In the genomic region with DNA sequence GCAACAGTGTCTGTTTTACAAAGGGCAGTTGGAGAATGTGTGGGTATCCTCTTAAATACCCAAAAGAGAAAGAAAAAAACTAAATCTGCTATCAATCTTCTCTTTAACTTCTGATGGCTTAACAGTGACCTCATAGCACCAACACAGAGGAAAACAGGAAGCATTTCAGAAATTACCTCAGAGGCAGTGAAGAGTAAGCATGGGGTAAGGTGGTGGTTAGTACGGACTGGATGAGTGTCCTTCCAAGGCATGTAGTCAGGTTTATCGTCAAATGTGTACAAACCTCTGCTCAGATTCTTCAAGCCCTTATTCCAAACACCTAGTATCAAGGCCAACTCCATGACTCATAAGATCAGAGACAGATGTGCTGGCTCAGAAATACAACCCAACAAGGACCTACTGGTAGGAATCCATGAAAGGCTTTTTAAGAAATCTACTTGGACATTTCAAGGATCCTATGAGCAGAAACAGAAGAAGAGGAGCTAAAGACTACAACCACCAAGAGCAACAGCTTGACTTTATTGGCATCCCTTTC, we compare ENCODE assay signal across 15 mouse cellular contexts.
"Had no signal": no experiment of that assay in that cellular context is flagged by ENCODE, and none has a peak within 500 bp of the region (broad histone marks: within the 10 kb centered on the region; RNA-seq: fewer than 3 reads in every experiment).

No protein-coding gene starts in this region.

- DNase-seq: kidney, adult 8-10 months; kidney, postnatal 36 days; lung, postnatal 14 days; midbrain, embryonic 14.5 days; spleen, adult 18-20 months; thymus, adult 2 months; thymus, postnatal 25 days had no signal

- H3K4me1 ChIP-seq: limb, embryonic 15.5 days; liver, embryonic 12.5 days; lung, embryonic 15.5 days; midbrain, embryonic 10.5 days had no signal

- ATAC-seq: liver, embryonic 12.5 days had no signal

- H3K4me3 ChIP-seq: layer of hippocampus, adult 2 months; left cerebral cortex, adult 2 months; limb, embryonic 15.5 days; liver, embryonic 12.5 days; lung, embryonic 15.5 days; midbrain, embryonic 10.5 days; myocyte; neural tube, embryonic 15.5 days had no signal
